Mouse (Mus musculus) small intestine, adult 2 months (tissue): ENCODE data around the gene Cib1.

Experiments
- CTCF ChIP-seq: fragments of 200-500 bp; IDR thresholded peaks from 2 replicates; pipeline ENCODE4 v1.5.1; 2012; ENCODE audit warnings: low read depth, mild to moderate bottlenecking, control low read depth, inconsistent platforms, low read length, moderate library complexity, mixed read lengths; ENCODE audit not compliant: insufficient replicate concordance, insufficient read length; ENCODE audit errors: extremely low read depth
- POLR2A ChIP-seq: fragments of 200-500 bp; IDR thresholded peaks from 2 replicates; pipeline ENCODE4 v1.6.1; 2012; ENCODE audit warnings: low read depth, mild to moderate bottlenecking, control low read depth, inconsistent platforms, low read length, moderate library complexity

GRCm38 (mm10) chr7:80195576-80196263 lies 36.9 kb downstream of the Cib1 start:
- TF ChIP-seq CTCF (no peak), POLR2A (no peak)
